Mouse (Mus musculus) left cerebral cortex, adult 2 months (tissue): Measurements from ENCODE around the gene 1600014C10Rik. TPM values are rescaled to one million over a fixed set of nuclear protein-coding genes. Genes with fewer than 3 reads are reported as not detected.

Source experiments
- DNase-seq, 2 experiments: peaks; one replicate each; pipeline ENCODE4 v3.0.0; 2021 to 2022; ENCODE audit warnings: low spot score in 2 of 2, mixed read lengths in 1 of 2; ENCODE audit errors: extremely low spot score in 1 of 2
- H3K27ac ChIP-seq: fragments of 200-600 bp; 2 replicates; pipeline ENCODE4 v1.8.1; 2022
- H3K4me3 ChIP-seq: fragments of 200-600 bp; 2 replicates; pipeline ENCODE4 v1.8.1; 2022
- CTCF ChIP-seq: fragments of 200-600 bp; IDR thresholded peaks from 2 replicates; pipeline ENCODE4 v1.8.1; 2022; ENCODE audit warnings: antibody characterized with exemption, mild to moderate bottlenecking, moderate library complexity
- intact Hi-C: fragments of 180-260 bp; cut with DNase I; formaldehyde crosslinking; loops from one replicate; pipeline ENCODE4 v1.15.1; 2025
- total RNA-seq, 2 experiments: library from RNA; stranded (reverse); gene quantifications; 2 replicates each; pipeline ENCODE4 v1.2.3; 2021

1600014C10Rik gene
- total RNA-seq, 2 experiments from 2014 or later = 20.7 to 24.0 TPM

- Histone ChIP-seq H3K27ac (no peak overlapping the region), H3K4me3 (no peak overlapping the region)
- no peak for TF ChIP-seq CTCF
- DNase-seq = no peak
- intact Hi-C loops = no loop called here
These were observed 59.4 kb downstream of the 1600014C10Rik start for GRCm38 (mm10) chr7:38242417-38242816.

Other genes with a start within 250 kb of the 1600014C10Rik start
- gene Uri1, start 159.7 kb upstream of the 1600014C10Rik start, total RNA-seq = 10 to 100 TPM; 39.2 to 51.4 TPM
- 10 to 100 TPM; 20.0 to 21.8 TPM for gene Ccne1, start 75.7 kb upstream of the 1600014C10Rik start, total RNA-seq
- gene Plekhf1, start 44.8 kb downstream of the 1600014C10Rik start, total RNA-seq = 1 to 10 TPM; 2.3 to 2.5 TPM
- gene Pop4, start 88.2 kb downstream of the 1600014C10Rik start, total RNA-seq = 10 to 100 TPM; 19.9 to 22.8 TPM